Mouse (Mus musculus): ENCODE data around the gene 4930426L09Rik. TPM values are rescaled to one million over a fixed set of nuclear protein-coding genes. Genes with fewer than 3 reads are reported as not detected.

4930426L09Rik gene
- 0.31 and 0.36 TPM in 2 replicates for polyA plus RNA-seq (2014; fragmentation: Nextera tagmentation; extraction: Ambion mirVana)

GRCm38 (mm10) chr2:18998054-18998478, at the start of gene 4930426L09Rik, which contains the start of gene Pip4k2a:
Gene 4930426L09Rik (plus strand): TSS chr2:18998343.
Gene Pip4k2a (minus strand): TSS chr2:18998126.
- peak within 1 kb of the TSS; percentile 57 to 91 for H3K27ac ChIP-seq (replicated peaks in 1 of 2; ENCODE audit: control insufficient read depth in 1 of 2, insufficient read depth in 1 of 2, low read depth in 2 of 2, low read length in 2 of 2)
- peak; percentile 96 for ATAC-seq (ENCODE audit: insufficient number of reproducible peaks, insufficient read depth, low FRiP score, low read depth)
- peak within 1 kb of the TSS; percentile 84 for H3K9ac ChIP-seq (ENCODE audit: low read length)
- H3K4me1 ChIP-seq (ENCODE audit: control insufficient read depth in 2 of 2, insufficient read depth in 2 of 2, low read length in 2 of 2) = peaks cover 7 to 13% of the 10 kb centered on the region in 2 experiments
- H3K9me3 ChIP-seq (ENCODE audit: control insufficient read depth, low read length) = no peaks in the 10 kb centered on the region
- H3K36me3 ChIP-seq (ENCODE audit: control insufficient read depth, insufficient read depth, low read length) = no peaks in the 10 kb centered on the region
- WGBS = under 1% methylated on average over 66 of the region's 66 CpGs
- no peaks in the 10 kb centered on the region for H3K27me3 ChIP-seq (ENCODE audit: control insufficient read depth, insufficient read depth, low read length)
- H3K4me2 ChIP-seq (ENCODE audit: low read length) = peak within 1 kb of the TSS; percentile 90
- peak within 1 kb of the TSS; percentile 69 to 87 for H3K4me3 ChIP-seq (ENCODE audit: control insufficient read depth in 1 of 2, insufficient read depth in 1 of 2, low read depth in 1 of 2, low read length in 2 of 2)

- no peak overlapping the region for H3K4me3 ChIP-seq (ENCODE audit: control insufficient read depth in 1 of 2, insufficient read depth in 1 of 2, low read depth in 1 of 2, low read length in 2 of 2)
- H3K4me1 ChIP-seq (ENCODE audit: control insufficient read depth in 2 of 2, insufficient read depth in 2 of 2, low read length in 2 of 2) = peaks cover 8 to 26% of the 10 kb centered on the region in 2 experiments
- no peaks in the 10 kb centered on the region for H3K36me3 ChIP-seq (ENCODE audit: control insufficient read depth, insufficient read depth, low read length)
- H3K9ac ChIP-seq (ENCODE audit: low read length) = no peak overlapping the region
- no peak overlapping the region for H3K27ac ChIP-seq (replicated peaks in 1 of 2; ENCODE audit: control insufficient read depth in 1 of 2, insufficient read depth in 1 of 2, low read depth in 2 of 2, low read length in 2 of 2)
- no peak for ATAC-seq (ENCODE audit: insufficient number of reproducible peaks, insufficient read depth, low FRiP score, low read depth)
- H3K27me3 ChIP-seq (ENCODE audit: control insufficient read depth, insufficient read depth, low read length) = no peaks in the 10 kb centered on the region
- 79% methylated on average over 7 of the region's 7 CpGs for WGBS
- no peaks in the 10 kb centered on the region for H3K9me3 ChIP-seq (ENCODE audit: control insufficient read depth, low read length)
- H3K4me2 ChIP-seq (ENCODE audit: low read length) = no peak overlapping the region
Measured at GRCm38 (mm10) chr2:18948741-18949140, 49.4 kb upstream of the 4930426L09Rik start.

GRCm38 (mm10) chr2:18950758-18951157, 47.4 kb upstream of the 4930426L09Rik start:
- Histone ChIP-seq H3K27ac (replicated peaks in 1 of 2; ENCODE audit: control insufficient read depth in 1 of 2, insufficient read depth in 1 of 2, low read depth in 2 of 2, low read length in 2 of 2) (no peak overlapping the region), H3K4me2 (ENCODE audit: low read length) (no peak overlapping the region), H3K36me3 (ENCODE audit: control insufficient read depth, insufficient read depth, low read length) (no peaks in the 10 kb centered on the region), H3K4me3 (ENCODE audit: control insufficient read depth in 1 of 2, insufficient read depth in 1 of 2, low read depth in 1 of 2, low read length in 2 of 2) (no peak overlapping the region), H3K9me3 (ENCODE audit: control insufficient read depth, low read length) (no peaks in the 10 kb centered on the region), H3K27me3 (ENCODE audit: control insufficient read depth, insufficient read depth, low read length) (no peaks in the 10 kb centered on the region), H3K4me1 (ENCODE audit: control insufficient read depth in 2 of 2, insufficient read depth in 2 of 2, low read length in 2 of 2) (peaks cover 6 to 21% of the 10 kb centered on the region in 2 experiments), H3K9ac (ENCODE audit: low read length) (no peak overlapping the region)
- ATAC-seq (ENCODE audit: insufficient number of reproducible peaks, insufficient read depth, low FRiP score, low read depth) = no peak
- WGBS = 82% methylated on average over 2 of the region's 2 CpGs

DNA sequence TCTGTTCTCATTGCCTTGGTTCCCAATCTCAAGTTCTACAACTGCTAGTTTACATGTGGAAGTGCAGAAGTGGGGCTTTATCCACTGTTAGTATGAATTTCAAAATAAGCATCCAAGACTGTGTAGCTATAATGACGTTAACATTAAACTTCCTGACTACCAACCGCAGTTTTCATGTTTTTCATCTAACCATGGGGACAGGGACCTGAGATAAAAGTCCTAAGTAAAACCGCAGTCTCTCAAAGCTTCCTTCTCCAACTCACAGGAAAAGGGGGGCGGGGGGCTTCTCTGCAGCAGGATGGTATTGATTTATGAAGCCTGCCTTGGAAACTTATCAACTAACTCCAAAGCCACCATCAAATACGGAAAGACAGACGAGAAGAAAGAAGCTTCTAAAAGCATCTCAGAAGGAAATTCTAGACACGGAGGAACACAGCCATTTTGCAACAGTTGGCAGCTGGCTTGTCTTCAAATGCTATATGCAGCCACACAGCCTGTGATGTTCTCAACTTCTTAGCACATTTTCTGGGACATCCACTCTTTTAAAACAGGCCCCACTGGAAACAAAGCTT, 46.0 kb upstream of the 4930426L09Rik start:
- Histone ChIP-seq H3K9me3 (ENCODE audit: control insufficient read depth, low read length) (no peaks in the 10 kb centered on the region), H3K27ac (replicated peaks in 1 of 2; ENCODE audit: control insufficient read depth in 1 of 2, insufficient read depth in 1 of 2, low read depth in 2 of 2, low read length in 2 of 2) (no peak overlapping the region), H3K4me2 (ENCODE audit: low read length) (no peak overlapping the region), H3K27me3 (ENCODE audit: control insufficient read depth, insufficient read depth, low read length) (no peaks in the 10 kb centered on the region), H3K36me3 (ENCODE audit: control insufficient read depth, insufficient read depth, low read length) (no peaks in the 10 kb centered on the region), H3K9ac (ENCODE audit: low read length) (no peak overlapping the region), H3K4me1 (ENCODE audit: control insufficient read depth in 2 of 2, insufficient read depth in 2 of 2, low read length in 2 of 2) (peaks cover 12 to 27% of the 10 kb centered on the region in 2 experiments), H3K4me3 (ENCODE audit: control insufficient read depth in 1 of 2, insufficient read depth in 1 of 2, low read depth in 1 of 2, low read length in 2 of 2) (no peak overlapping the region)
- ATAC-seq (ENCODE audit: insufficient number of reproducible peaks, insufficient read depth, low FRiP score, low read depth) = no peak
- 56% methylated on average over 7 of the region's 7 CpGs for WGBS

DNA sequence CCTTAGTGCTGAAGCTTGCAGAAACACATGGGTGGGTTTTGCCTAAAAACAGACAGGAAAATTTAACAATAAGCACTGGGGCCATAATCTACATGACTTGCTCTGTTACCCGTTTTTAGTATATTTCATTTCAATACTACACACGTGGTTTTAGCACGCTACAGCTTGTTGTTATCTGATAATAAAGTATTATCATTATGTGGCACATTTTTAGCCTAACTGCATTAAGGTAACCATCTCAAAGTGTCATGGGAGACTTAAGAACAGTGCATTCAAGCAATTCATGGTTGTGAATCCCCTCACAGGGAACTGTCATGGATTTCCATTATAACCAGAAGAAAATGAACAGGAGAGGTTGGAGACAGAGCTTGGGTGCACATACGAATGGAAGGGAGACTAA, 43.7 kb upstream of the 4930426L09Rik start:
- Histone ChIP-seq H3K4me1 (ENCODE audit: control insufficient read depth in 2 of 2, insufficient read depth in 2 of 2, low read length in 2 of 2) (peaks cover 17 to 27% of the 10 kb centered on the region in 2 experiments), H3K4me2 (ENCODE audit: low read length) (no peak overlapping the region), H3K36me3 (ENCODE audit: control insufficient read depth, insufficient read depth, low read length) (no peaks in the 10 kb centered on the region), H3K9me3 (ENCODE audit: control insufficient read depth, low read length) (no peaks in the 10 kb centered on the region), H3K9ac (ENCODE audit: low read length) (no peak overlapping the region), H3K4me3 (ENCODE audit: control insufficient read depth in 1 of 2, insufficient read depth in 1 of 2, low read depth in 1 of 2, low read length in 2 of 2) (no peak overlapping the region), H3K27ac (replicated peaks in 1 of 2; ENCODE audit: control insufficient read depth in 1 of 2, insufficient read depth in 1 of 2, low read depth in 2 of 2, low read length in 2 of 2) (no peak overlapping the region), H3K27me3 (ENCODE audit: control insufficient read depth, insufficient read depth, low read length) (no peaks in the 10 kb centered on the region)
- no peak for ATAC-seq (ENCODE audit: insufficient number of reproducible peaks, insufficient read depth, low FRiP score, low read depth)
- WGBS = 71% methylated on average over 4 of the region's 4 CpGs

GRCm38 (mm10) chr2:18955022-18955421, 43.1 kb upstream of the 4930426L09Rik start:
- Histone ChIP-seq H3K4me2 (ENCODE audit: low read length) (no peak overlapping the region), H3K27ac (replicated peaks in 1 of 2; ENCODE audit: control insufficient read depth in 1 of 2, insufficient read depth in 1 of 2, low read depth in 2 of 2, low read length in 2 of 2) (no peak overlapping the region), H3K27me3 (ENCODE audit: control insufficient read depth, insufficient read depth, low read length) (no peaks in the 10 kb centered on the region), H3K9ac (ENCODE audit: low read length) (no peak overlapping the region), H3K4me1 (ENCODE audit: control insufficient read depth in 2 of 2, insufficient read depth in 2 of 2, low read length in 2 of 2) (peaks cover 17 to 27% of the 10 kb centered on the region in 2 experiments), H3K36me3 (ENCODE audit: control insufficient read depth, insufficient read depth, low read length) (no peaks in the 10 kb centered on the region), H3K4me3 (ENCODE audit: control insufficient read depth in 1 of 2, insufficient read depth in 1 of 2, low read depth in 1 of 2, low read length in 2 of 2) (no peak overlapping the region), H3K9me3 (ENCODE audit: control insufficient read depth, low read length) (no peaks in the 10 kb centered on the region)
- ATAC-seq (ENCODE audit: insufficient number of reproducible peaks, insufficient read depth, low FRiP score, low read depth) = no peak
- WGBS = 52% methylated on average over 4 of the region's 4 CpGs

- H3K4me3 ChIP-seq (ENCODE audit: control insufficient read depth in 1 of 2, insufficient read depth in 1 of 2, low read depth in 1 of 2, low read length in 2 of 2) = no peak overlapping the region
- peaks cover 19 to 32% of the 10 kb centered on the region in 2 experiments for H3K4me1 ChIP-seq (ENCODE audit: control insufficient read depth in 2 of 2, insufficient read depth in 2 of 2, low read length in 2 of 2)
- H3K27me3 ChIP-seq (ENCODE audit: control insufficient read depth, insufficient read depth, low read length) = no peaks in the 10 kb centered on the region
- no peaks in the 10 kb centered on the region for H3K36me3 ChIP-seq (ENCODE audit: control insufficient read depth, insufficient read depth, low read length)
- no peak for ATAC-seq (ENCODE audit: insufficient number of reproducible peaks, insufficient read depth, low FRiP score, low read depth)
- H3K27ac ChIP-seq (replicated peaks in 1 of 2; ENCODE audit: control insufficient read depth in 1 of 2, insufficient read depth in 1 of 2, low read depth in 2 of 2, low read length in 2 of 2) = no peak overlapping the region; a peak in 1 of 4 replicates
- H3K4me2 ChIP-seq (ENCODE audit: low read length) = no peak overlapping the region
- H3K9me3 ChIP-seq (ENCODE audit: control insufficient read depth, low read length) = no peaks in the 10 kb centered on the region
- no peak overlapping the region for H3K9ac ChIP-seq (ENCODE audit: low read length)
- 78% methylated on average over 13 of the region's 13 CpGs for WGBS
Measured at GRCm38 (mm10) chr2:18955671-18956070, 42.5 kb upstream of the 4930426L09Rik start.

GRCm38 (mm10) chr2:18956424-18956823, 41.7 kb upstream of the 4930426L09Rik start:
- no peak overlapping the region for H3K9ac ChIP-seq (ENCODE audit: low read length)
- no peaks in the 10 kb centered on the region for H3K36me3 ChIP-seq (ENCODE audit: control insufficient read depth, insufficient read depth, low read length)
- H3K4me3 ChIP-seq (ENCODE audit: control insufficient read depth in 1 of 2, insufficient read depth in 1 of 2, low read depth in 1 of 2, low read length in 2 of 2) = no peak overlapping the region
- no peaks in the 10 kb centered on the region for H3K9me3 ChIP-seq (ENCODE audit: control insufficient read depth, low read length)
- H3K27me3 ChIP-seq (ENCODE audit: control insufficient read depth, insufficient read depth, low read length) = no peaks in the 10 kb centered on the region
- 89% methylated on average over 3 of the region's 3 CpGs for WGBS
- H3K4me2 ChIP-seq (ENCODE audit: low read length) = peak overlapping the region; percentile 54
- ATAC-seq (ENCODE audit: insufficient number of reproducible peaks, insufficient read depth, low FRiP score, low read depth) = no peak
- no peak overlapping the region; a peak in 1 of 4 replicates for H3K27ac ChIP-seq (replicated peaks in 1 of 2; ENCODE audit: control insufficient read depth in 1 of 2, insufficient read depth in 1 of 2, low read depth in 2 of 2, low read length in 2 of 2)
- H3K4me1 ChIP-seq (ENCODE audit: control insufficient read depth in 2 of 2, insufficient read depth in 2 of 2, low read length in 2 of 2) = peaks cover 19 to 38% of the 10 kb centered on the region in 2 experiments
